Comparison of ENCODE assay signal across 28 mouse cellular contexts in genomic region chr15:102446448-102446847, GRCm38 (mm10). TPM values are rescaled to one million over a fixed set of nuclear protein-coding genes. Genes with fewer than 3 reads are reported as not detected.
DNase-seq lines count a peak whose midpoint lies in the region; ATAC-seq lines count a peak whose summit lies in the region.
"Had no signal": no experiment of that assay in that cellular context is flagged by ENCODE, and none has a peak within 500 bp of the region (broad histone marks: within the 10 kb centered on the region; RNA-seq: fewer than 3 reads in every experiment).

No protein-coding gene starts in this region.

- H3K4me1 ChIP-seq in heart, embryonic 11.5 days (ENCODE audit: control insufficient read depth, insufficient read depth, low read length): peaks cover 7% of the 10 kb centered on the region
- peaks cover 9% of the 10 kb centered on the region for H3K4me1 ChIP-seq in embryonic facial prominence, embryonic 10.5 days
- H3K4me1 ChIP-seq: forebrain, embryonic 12.5 days; forebrain, embryonic 15.5 days; hindbrain, embryonic 13.5 days had no signal

- 20% methylated on average over 5 of the region's 6 CpGs for WGBS in heart, embryonic 11.5 days (ENCODE audit: insufficient replicate concordance)
- 57% methylated on average over 5 of the region's 6 CpGs for WGBS in embryonic facial prominence, embryonic 10.5 days

- H3K4me3 ChIP-seq in heart, embryonic 11.5 days (ENCODE audit: low read depth, low read length): no peak overlapping the region
- no peak overlapping the region for H3K4me3 ChIP-seq in embryonic facial prominence, embryonic 10.5 days
- H3K4me3 ChIP-seq: embryonic facial prominence, embryonic 13.5 days; erythroblast, embryonic 14.5 days; forebrain, embryonic 12.5 days; forebrain, embryonic 15.5 days; hindbrain, embryonic 10.5 days; hindbrain, embryonic 13.5 days; intestine, embryonic 15.5 days had no signal

- ATAC-seq in heart, embryonic 11.5 days (replicated peaks; ENCODE audit: insufficient number of reproducible peaks, low FRiP score, low TSS enrichment): no peak; the same call in 1 of the 2 replicates
- ATAC-seq: forebrain, embryonic 15.5 days; hindbrain, embryonic 16.5 days; intestine, embryonic 15.5 days had no signal

- H3K36me3 ChIP-seq in heart, embryonic 11.5 days (ENCODE audit: control insufficient read depth, insufficient read depth, low read length): no peaks in the 10 kb centered on the region
- no peaks in the 10 kb centered on the region for H3K36me3 ChIP-seq in embryonic facial prominence, embryonic 10.5 days (replicated peaks)
- H3K36me3 ChIP-seq: embryonic facial prominence, embryonic 13.5 days; forebrain, embryonic 12.5 days; forebrain, embryonic 15.5 days; hindbrain, embryonic 10.5 days; hindbrain, embryonic 13.5 days; intestine, embryonic 15.5 days had no signal

- H3K9me3 ChIP-seq in heart, embryonic 11.5 days (replicated peaks; ENCODE audit: control insufficient read depth, low read length): no peaks in the 10 kb centered on the region
- H3K9me3 ChIP-seq in embryonic facial prominence, embryonic 10.5 days: no peaks in the 10 kb centered on the region
- H3K9me3 ChIP-seq: embryonic facial prominence, embryonic 13.5 days; forebrain, embryonic 12.5 days; forebrain, embryonic 15.5 days; hindbrain, embryonic 10.5 days; hindbrain, embryonic 13.5 days; intestine, embryonic 15.5 days had no signal

- 0 out of 2 replicates have a peak overlapping the region, but pooled peaks have one; percentile 12 for H3K4me2 ChIP-seq in heart, embryonic 11.5 days
- H3K4me2 ChIP-seq: embryonic facial prominence, embryonic 13.5 days; forebrain, embryonic 12.5 days; forebrain, embryonic 15.5 days; hindbrain, embryonic 13.5 days; intestine, embryonic 15.5 days had no signal

- H3K27me3 ChIP-seq in heart, embryonic 11.5 days (ENCODE audit: control insufficient read depth, insufficient read depth, low read length): no peaks in the 10 kb centered on the region
- H3K27me3 ChIP-seq in embryonic facial prominence, embryonic 10.5 days (replicated peaks; ENCODE audit: low read depth, poor library complexity, severe bottlenecking): no peaks in the 10 kb centered on the region
- H3K27me3 ChIP-seq: embryonic facial prominence, embryonic 13.5 days; forebrain, embryonic 12.5 days; forebrain, embryonic 15.5 days; hindbrain, embryonic 13.5 days; intestine, embryonic 15.5 days had no signal

- DNase-seq in heart, adult 18-20 months: no peak
- peak; percentile 48 for DNase-seq in ovary, postnatal 36 days (ENCODE audit: low spot score)
- DNase-seq in ovary, postnatal 14 days (ENCODE audit: low spot score): no peak
- DNase-seq in embryonic facial prominence, embryonic 10.5 days (ENCODE audit: low spot score): no peak
- peak; percentile 63 for DNase-seq in testis, postnatal 14 days (ENCODE audit: low spot score)
- DNase-seq in gastrocnemius, postnatal 14 days: no peak
- no peak for DNase-seq in layer of hippocampus, adult 9-11 months
- DNase-seq: adrenal gland, adult 2 months; adrenal gland, postnatal 25 days; cerebellum, adult 2 months; cerebellum, adult 9-11 months; cerebellum, postnatal 25 days; gastrocnemius, postnatal 10 days; heart, adult 11 months had no signal

- no peak overlapping the region for H3K27ac ChIP-seq in heart, embryonic 11.5 days (ENCODE audit: low read depth, low read length)
- H3K27ac ChIP-seq in embryonic facial prominence, embryonic 10.5 days (replicated peaks): 0 out of 2 replicates have a peak overlapping the region, but pooled peaks have one; percentile 10
- H3K27ac ChIP-seq: embryonic facial prominence, embryonic 13.5 days; forebrain, embryonic 12.5 days; forebrain, embryonic 15.5 days; hindbrain, embryonic 10.5 days; hindbrain, embryonic 13.5 days; intestine, embryonic 15.5 days had no signal

- intact Hi-C loops in gastrocnemius, postnatal 14 days (cut with DNase I; ENCODE audit: low total_unique reads): no loop called here

- no peak overlapping the region for H3K9ac ChIP-seq in heart, embryonic 11.5 days (ENCODE audit: low read depth, low read length)
- H3K9ac ChIP-seq: embryonic facial prominence, embryonic 13.5 days; forebrain, embryonic 12.5 days; forebrain, embryonic 15.5 days; hindbrain, embryonic 13.5 days; intestine, embryonic 15.5 days had no signal

RNA-seq across cellular contexts. Expression of gene Amhr2, which starts 1.3 kb away (rescaled TPM):
- 0.93 and 1.2 TPM in 2 replicates for polyA plus RNA-seq in heart, embryonic 11.5 days (2014; fragmentation: Nextera tagmentation; extraction: Ambion mirVana)
- total RNA-seq in heart, adult 18-20 months (2021): under 1 TPM; 0.39 to 0.97 TPM
- 0.09 and 0.20 TPM in 2 replicates for polyA plus RNA-seq in embryonic facial prominence, embryonic 10.5 days (2016; fragmentation: Nextera tagmentation; extraction: Ambion mirVana)
- 1 to 10 TPM; 4.5 to 5.0 TPM for total RNA-seq in gastrocnemius, postnatal 14 days (2021)
- total RNA-seq: common myeloid progenitor, adult 5-6 weeks had no signal
- polyA plus RNA-seq: embryonic facial prominence, embryonic 13.5 days had no signal

RNA-seq across cellular contexts. Expression of gene Prr13, which starts 12.4 kb away (rescaled TPM):
- polyA plus RNA-seq in heart, embryonic 11.5 days (2014; fragmentation: Nextera tagmentation; extraction: Ambion mirVana): 124 and 139 TPM in 2 replicates
- 10 to 100 TPM; 20.3 to 24.4 TPM for total RNA-seq in heart, adult 18-20 months (2021)
- polyA plus RNA-seq in embryonic facial prominence, embryonic 10.5 days (2016; fragmentation: Nextera tagmentation; extraction: Ambion mirVana): 73.1 and 77.4 TPM in 2 replicates
- 10 to 100 TPM; 12.1 to 13.6 TPM for total RNA-seq in gastrocnemius, postnatal 14 days (2021)

RNA-seq across cellular contexts. Expression of gene Pcbp2, which starts 23.9 kb away (rescaled TPM):
- 187 and 213 TPM in 2 replicates for polyA plus RNA-seq in heart, embryonic 11.5 days (2014; fragmentation: Nextera tagmentation; extraction: Ambion mirVana)
- 100 to 1,000 TPM; 418 to 491 TPM for total RNA-seq in heart, adult 18-20 months (2021)
- polyA plus RNA-seq in embryonic facial prominence, embryonic 10.5 days (2016; fragmentation: Nextera tagmentation; extraction: Ambion mirVana): 206 and 217 TPM in 2 replicates
- total RNA-seq in gastrocnemius, postnatal 14 days (2021): 100 to 1,000 TPM; 382 to 414 TPM

RNA-seq across cellular contexts. Expression of gene Sp1, which starts 40.5 kb away (rescaled TPM):
- polyA plus RNA-seq in heart, embryonic 11.5 days (2014; fragmentation: Nextera tagmentation; extraction: Ambion mirVana): 7.5 and 8.1 TPM in 2 replicates
- 10 to 100 TPM; 31.9 to 39.6 TPM for total RNA-seq in heart, adult 18-20 months (2021)
- 9.9 and 10.6 TPM in 2 replicates for polyA plus RNA-seq in embryonic facial prominence, embryonic 10.5 days (2016; fragmentation: Nextera tagmentation; extraction: Ambion mirVana)
- 10 to 100 TPM; 27.5 to 31.2 TPM for total RNA-seq in gastrocnemius, postnatal 14 days (2021)

RNA-seq across cellular contexts. Expression of gene Gm10337, which starts 57.1 kb away (rescaled TPM):
- polyA plus RNA-seq in heart, embryonic 11.5 days (2014; fragmentation: Nextera tagmentation; extraction: Ambion mirVana): 2.7 TPM in 1 of 2 replicates, not detected in the other
- total RNA-seq in heart, adult 18-20 months (2021): not detected
- polyA plus RNA-seq in embryonic facial prominence, embryonic 10.5 days (2016; fragmentation: Nextera tagmentation; extraction: Ambion mirVana): 7.6 TPM in 1 of 2 replicates, not detected in the other
- not detected for total RNA-seq in gastrocnemius, postnatal 14 days (2021)
- total RNA-seq: adrenal gland, adult 2 months; adrenal gland, postnatal 25 days; common myeloid progenitor, adult 5-6 weeks; ES-E14; gastrocnemius, adult 18-20 months; gastrocnemius, postnatal 10 days; heart, postnatal 25 days had no signal
- polyA plus RNA-seq: adrenal gland, adult 2 months; cerebellum, adult 2 months; erythroblast, embryonic 14.5 days; heart, postnatal 0 days; intestine, embryonic 15.5 days had no signal

Comparison
In these comparisons a context has a peak if more than half of its experiments do, and no peak if none do; other contexts are left out.
1. DNase-seq: peak in ovary, postnatal 36 days (single experiment) and testis, postnatal 14 days (single experiment); none in heart, adult 18-20 months (0 of 2), ovary, postnatal 14 days (single experiment), embryonic facial prominence, embryonic 10.5 days (single experiment), gastrocnemius, postnatal 14 days (single experiment) and layer of hippocampus, adult 9-11 months (single experiment).